Mouse (Mus musculus): ENCODE results near the gene Dgki. TPM values are rescaled to one million over a fixed set of nuclear protein-coding genes. Genes with fewer than 3 reads are reported as not detected.
"Not testable (repeated sequence)": the region's sequence is repeated elsewhere in the genome, so short reads cannot be mapped to it uniquely, and the experiment has no call there.

The Dgki gene
- polyA plus RNA-seq, 1 experiment = 2.0 TPM

GRCm38 (mm10) chr6:37131257-37131656 lies 168.7 kb downstream of the Dgki start:
- Histone ChIP-seq H3K9me3 (replicated peaks; ENCODE audit: control insufficient read depth, insufficient read depth, low read length, poor library complexity, severe bottlenecking) (no peaks in the 10 kb centered on the region), H3K9ac (ENCODE audit: low read depth, poor library complexity, severe bottlenecking) (no peak overlapping the region), H3K4me3 (ENCODE audit: low read depth, low read length) (no peak overlapping the region), H3K27me3 (ENCODE audit: control insufficient read depth, insufficient read depth, low read length, poor library complexity, severe bottlenecking) (no peaks in the 10 kb centered on the region), H3K27ac (ENCODE audit: insufficient read depth, low read length) (no peak overlapping the region), H3K36me3 (ENCODE audit: control insufficient read depth, insufficient read depth, low read length, poor library complexity, severe bottlenecking) (no peaks in the 10 kb centered on the region), H3K4me1 (ENCODE audit: control insufficient read depth, insufficient read depth, low read length) (no peaks in the 10 kb centered on the region)
- TF ChIP-seq POLR2A (IDR thresholded peaks at IDR 0.05; ENCODE audit: insufficient read depth, low read length) (no peak), EP300 (IDR thresholded peaks at IDR 0.05; ENCODE audit: insufficient read depth, low read depth, low read length) (no peak), CTCF (IDR thresholded peaks at IDR 0.05; ENCODE audit: low read depth, low read length) (no peak)

- H3K27ac ChIP-seq (ENCODE audit: insufficient read depth, low read length) = no peak overlapping the region
- H3K27me3 ChIP-seq (ENCODE audit: control insufficient read depth, insufficient read depth, low read length, poor library complexity, severe bottlenecking) = no peaks in the 10 kb centered on the region
- H3K9ac ChIP-seq (ENCODE audit: low read depth, poor library complexity, severe bottlenecking) = no peak overlapping the region
- H3K9me3 ChIP-seq (replicated peaks; ENCODE audit: control insufficient read depth, insufficient read depth, low read length, poor library complexity, severe bottlenecking) = no peaks in the 10 kb centered on the region
- no peaks in the 10 kb centered on the region for H3K36me3 ChIP-seq (ENCODE audit: control insufficient read depth, insufficient read depth, low read length, poor library complexity, severe bottlenecking)
- no peaks in the 10 kb centered on the region for H3K4me1 ChIP-seq (ENCODE audit: control insufficient read depth, insufficient read depth, low read length)
- TF ChIP-seq POLR2A (IDR thresholded peaks at IDR 0.05; ENCODE audit: insufficient read depth, low read length) (no peak), CTCF (IDR thresholded peaks at IDR 0.05; ENCODE audit: low read depth, low read length) (no peak), EP300 (IDR thresholded peaks at IDR 0.05; ENCODE audit: insufficient read depth, low read depth, low read length) (no peak)
- H3K4me3 ChIP-seq (ENCODE audit: low read depth, low read length) = no peak overlapping the region
Measured at GRCm38 (mm10) chr6:37120417-37121154, 179.4 kb downstream of the Dgki start.

- Histone ChIP-seq H3K4me3 (ENCODE audit: low read depth, low read length) (no peak overlapping the region), H3K36me3 (ENCODE audit: control insufficient read depth, insufficient read depth, low read length, poor library complexity, severe bottlenecking) (no peaks in the 10 kb centered on the region), H3K27me3 (ENCODE audit: control insufficient read depth, insufficient read depth, low read length, poor library complexity, severe bottlenecking) (no peaks in the 10 kb centered on the region), H3K27ac (ENCODE audit: insufficient read depth, low read length) (no peak overlapping the region), H3K9ac (ENCODE audit: low read depth, poor library complexity, severe bottlenecking) (no peak overlapping the region), H3K4me1 (ENCODE audit: control insufficient read depth, insufficient read depth, low read length) (no peaks in the 10 kb centered on the region), H3K9me3 (replicated peaks; ENCODE audit: control insufficient read depth, insufficient read depth, low read length, poor library complexity, severe bottlenecking) (no peaks in the 10 kb centered on the region)
- TF ChIP-seq POLR2A (IDR thresholded peaks at IDR 0.05; ENCODE audit: insufficient read depth, low read length) = no peak
- TF ChIP-seq CTCF (IDR thresholded peaks at IDR 0.05; ENCODE audit: low read depth, low read length) = no peak
- no peak for TF ChIP-seq EP300 (IDR thresholded peaks at IDR 0.05; ENCODE audit: insufficient read depth, low read depth, low read length)
Measured at GRCm38 (mm10) chr6:37119205-37119604, 180.8 kb downstream of the Dgki start.

- H3K27me3 ChIP-seq (ENCODE audit: control insufficient read depth, insufficient read depth, low read length, poor library complexity, severe bottlenecking) = no peaks in the 10 kb centered on the region
- no peaks in the 10 kb centered on the region for H3K4me1 ChIP-seq (ENCODE audit: control insufficient read depth, insufficient read depth, low read length)
- TF ChIP-seq EP300 (IDR thresholded peaks at IDR 0.05; ENCODE audit: insufficient read depth, low read depth, low read length) (no peak), CTCF (IDR thresholded peaks at IDR 0.05; ENCODE audit: low read depth, low read length) (no peak), POLR2A (IDR thresholded peaks at IDR 0.05; ENCODE audit: insufficient read depth, low read length) (no peak)
- no peak overlapping the region for H3K9ac ChIP-seq (ENCODE audit: low read depth, poor library complexity, severe bottlenecking)
- no peak overlapping the region for H3K27ac ChIP-seq (ENCODE audit: insufficient read depth, low read length)
- no peak overlapping the region for H3K4me3 ChIP-seq (ENCODE audit: low read depth, low read length)
- no peaks in the 10 kb centered on the region for H3K36me3 ChIP-seq (ENCODE audit: control insufficient read depth, insufficient read depth, low read length, poor library complexity, severe bottlenecking)
- H3K9me3 ChIP-seq (replicated peaks; ENCODE audit: control insufficient read depth, insufficient read depth, low read length, poor library complexity, severe bottlenecking) = no peaks in the 10 kb centered on the region
Measured at GRCm38 (mm10) chr6:37113048-37113447, 186.9 kb downstream of the Dgki start.

GRCm38 (mm10) chr6:37106236-37106635 lies 193.7 kb downstream of the Dgki start:
- not testable (repeated sequence) for H3K4me3 ChIP-seq (ENCODE audit: low read depth, low read length); H3K9me3 ChIP-seq (replicated peaks; ENCODE audit: control insufficient read depth, insufficient read depth, low read length, poor library complexity, severe bottlenecking); H3K27ac ChIP-seq (ENCODE audit: insufficient read depth, low read length); H3K36me3 ChIP-seq (ENCODE audit: control insufficient read depth, insufficient read depth, low read length, poor library complexity, severe bottlenecking); H3K9ac ChIP-seq (ENCODE audit: low read depth, poor library complexity, severe bottlenecking); H3K4me1 ChIP-seq (ENCODE audit: control insufficient read depth, insufficient read depth, low read length); H3K27me3 ChIP-seq (ENCODE audit: control insufficient read depth, insufficient read depth, low read length, poor library complexity, severe bottlenecking)

GRCm38 (mm10) chr6:37100413-37100812 lies 199.6 kb downstream of the Dgki start:
- Histone ChIP-seq H3K27me3 (ENCODE audit: control insufficient read depth, insufficient read depth, low read length, poor library complexity, severe bottlenecking) (no peaks in the 10 kb centered on the region), H3K27ac (ENCODE audit: insufficient read depth, low read length) (no peak overlapping the region), H3K4me3 (ENCODE audit: low read depth, low read length) (no peak overlapping the region), H3K36me3 (ENCODE audit: control insufficient read depth, insufficient read depth, low read length, poor library complexity, severe bottlenecking) (no peaks in the 10 kb centered on the region), H3K4me1 (ENCODE audit: control insufficient read depth, insufficient read depth, low read length) (no peaks in the 10 kb centered on the region), H3K9ac (ENCODE audit: low read depth, poor library complexity, severe bottlenecking) (no peak overlapping the region), H3K9me3 (replicated peaks; ENCODE audit: control insufficient read depth, insufficient read depth, low read length, poor library complexity, severe bottlenecking) (no peaks in the 10 kb centered on the region)
- TF ChIP-seq CTCF (IDR thresholded peaks at IDR 0.05; ENCODE audit: low read depth, low read length) = no peak
- no peak for TF ChIP-seq POLR2A (IDR thresholded peaks at IDR 0.05; ENCODE audit: insufficient read depth, low read length)
- no peak for TF ChIP-seq EP300 (IDR thresholded peaks at IDR 0.05; ENCODE audit: insufficient read depth, low read depth, low read length)
